Mouse (Mus musculus): ENCODE measurements at regions not wholly inside any gene's neighbourhood (a gene's known extent, or its start where the extent isn't known, plus 50 kb on each side); places are given as distances from the start of the nearest gene placed in this dataset.

DNA sequence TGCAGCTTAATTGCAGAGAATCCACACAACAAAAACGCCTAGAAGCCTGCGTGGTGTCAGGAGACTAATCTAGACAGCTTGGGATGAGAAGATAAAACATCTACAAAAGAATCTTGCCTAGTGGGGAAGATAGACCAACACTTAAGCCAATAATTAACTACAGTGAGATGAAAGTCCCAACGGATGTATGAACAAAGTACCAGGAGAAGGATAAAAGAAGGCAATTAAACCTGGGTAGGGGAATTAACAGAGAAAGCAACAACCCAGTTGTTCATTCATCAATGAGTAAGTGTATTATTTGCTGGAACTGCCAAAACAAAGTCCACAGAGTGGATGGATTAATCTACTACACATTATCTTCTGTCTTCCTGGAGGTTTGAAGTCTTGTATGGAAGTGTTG lies 99.8 kb downstream of the Olfm4 start:
- DNase-seq (ENCODE audit: extremely low read depth, low read depth), result no peak

GRCm38 (mm10) chr14:80097238-80097637 lies 113.4 kb downstream of the Olfm4 start:
- DNase-seq (ENCODE audit: extremely low read depth, low read depth), result no peak

DNA sequence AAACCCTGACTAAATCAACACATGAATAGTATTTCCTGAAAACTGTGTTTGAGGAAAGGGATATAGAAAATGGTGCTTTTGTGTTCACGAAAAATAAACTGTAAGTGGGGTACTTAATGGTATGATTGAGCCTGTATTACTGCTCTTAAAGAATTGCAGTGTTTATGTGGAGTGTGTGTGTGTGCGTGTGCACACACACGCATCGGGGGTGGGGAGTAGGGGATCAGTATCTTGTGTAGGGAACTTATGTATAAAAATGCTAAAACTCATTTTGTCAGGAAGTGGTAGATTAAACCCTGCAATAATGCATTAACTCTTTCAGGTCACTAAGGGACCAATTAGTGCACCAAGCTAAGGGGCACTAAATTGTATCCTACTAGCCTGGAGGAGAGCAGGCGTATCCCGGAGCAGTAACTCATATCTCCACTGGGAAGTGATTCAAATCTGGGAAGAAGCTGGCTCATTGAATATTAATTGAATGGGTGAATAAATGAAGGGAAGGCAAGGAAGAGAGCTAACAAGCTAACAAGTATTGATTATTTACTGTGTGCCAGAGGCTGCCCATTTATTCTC lies 129.3 kb downstream of the Olfm4 start:
- no peak for DNase-seq (ENCODE audit: extremely low read depth, low read depth)

- DNase-seq (ENCODE audit: extremely low read depth, low read depth), result no peak
These were observed 130.4 kb downstream of the Olfm4 start for GRCm38 (mm10) chr14:80114326-80114725.

- no peak for DNase-seq (ENCODE audit: extremely low read depth, low read depth)
These were observed 141.3 kb downstream of the Olfm4 start for GRCm38 (mm10) chr14:80125156-80125555.

DNA sequence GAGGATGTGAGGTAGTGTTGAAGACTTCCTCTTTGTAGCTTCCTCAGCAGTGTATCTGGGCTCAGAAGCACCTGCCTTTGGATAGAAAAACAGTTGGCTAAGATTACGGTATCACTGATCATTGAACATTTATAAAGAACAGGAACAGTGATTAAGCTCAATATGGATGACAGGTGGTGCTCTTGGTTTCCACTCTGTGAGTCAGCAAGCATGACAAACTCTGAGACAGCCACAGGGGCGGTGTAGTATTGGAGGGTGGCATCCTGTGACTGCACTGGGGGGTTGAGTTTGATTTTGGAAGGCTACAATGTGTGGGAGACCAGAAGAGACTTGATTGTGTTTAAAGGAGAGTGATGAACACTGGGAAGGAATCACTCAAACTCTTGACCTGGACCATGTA lies 144.3 kb downstream of the Olfm4 start:
- DNase-seq (ENCODE audit: extremely low read depth, low read depth), result no peak

- DNase-seq (ENCODE audit: extremely low read depth, low read depth), result no peak
These were observed 153.7 kb downstream of the Olfm4 start for GRCm38 (mm10) chr14:80137541-80137940.

- DNase-seq (ENCODE audit: extremely low read depth, low read depth), result no peak
These were observed 155.3 kb downstream of the Olfm4 start for GRCm38 (mm10) chr14:80138991-80139791.

GRCm38 (mm10) chr14:80157002-80157401 lies 173.1 kb downstream of the Olfm4 start:
- peak; percentile 10 for DNase-seq (ENCODE audit: extremely low read depth, low read depth)

DNA sequence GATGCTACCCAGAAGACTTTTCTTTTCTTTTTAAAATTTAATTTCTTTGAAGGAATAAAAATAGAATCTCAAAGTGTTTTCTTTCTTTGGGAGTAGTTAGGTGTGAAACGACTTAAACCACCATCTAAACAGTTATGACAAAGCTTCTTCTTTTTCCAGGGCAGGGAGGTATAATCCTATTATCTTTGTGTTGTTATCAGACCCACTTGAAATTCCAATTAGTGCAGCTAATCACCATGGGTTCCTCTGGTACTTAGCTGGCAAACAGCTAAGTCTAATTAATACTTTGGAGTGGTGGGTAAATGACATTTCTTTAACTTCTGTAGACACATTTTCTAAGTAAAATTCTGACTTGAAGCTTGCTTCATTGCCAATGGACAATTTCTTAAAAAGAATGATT lies 185.3 kb downstream of the Olfm4 start:
- no peak for DNase-seq (ENCODE audit: extremely low read depth, low read depth)

DNA sequence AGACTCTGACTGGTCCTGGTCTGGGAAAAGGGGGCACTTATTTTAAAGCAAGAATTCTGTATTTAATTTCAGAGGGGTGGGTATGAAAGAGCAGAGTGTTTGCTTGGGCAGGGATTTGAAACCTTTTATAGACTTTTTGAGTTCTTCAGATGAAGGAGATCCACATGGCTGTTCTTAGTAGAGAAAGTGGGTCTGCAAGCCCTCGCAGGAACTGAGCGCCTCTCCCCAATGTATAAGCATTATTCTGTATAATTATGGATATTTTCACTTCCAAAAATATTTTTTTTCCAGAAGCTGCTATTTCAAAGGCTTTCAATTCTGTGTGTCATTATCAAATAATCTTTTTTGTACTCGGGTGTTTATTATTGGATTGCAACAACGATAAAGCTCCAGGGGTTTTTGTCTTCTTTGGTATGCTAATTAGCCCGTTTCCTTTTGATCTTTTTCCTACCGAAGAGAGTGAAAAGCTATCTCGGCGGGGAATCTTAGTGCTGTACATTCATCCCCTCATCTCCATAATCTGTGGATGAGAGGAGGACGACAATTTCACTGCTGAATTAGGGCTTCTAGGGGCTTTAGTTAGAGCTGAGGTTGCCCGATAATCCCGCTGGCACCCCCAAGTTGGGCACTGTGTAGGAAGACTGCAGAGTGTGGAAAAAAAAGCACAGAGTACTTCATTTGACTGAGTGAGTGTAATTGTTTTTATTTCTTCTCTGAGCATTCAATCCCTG lies 186.7 kb downstream of the Olfm4 start:
- no peak for DNase-seq (ENCODE audit: extremely low read depth, low read depth)

DNA sequence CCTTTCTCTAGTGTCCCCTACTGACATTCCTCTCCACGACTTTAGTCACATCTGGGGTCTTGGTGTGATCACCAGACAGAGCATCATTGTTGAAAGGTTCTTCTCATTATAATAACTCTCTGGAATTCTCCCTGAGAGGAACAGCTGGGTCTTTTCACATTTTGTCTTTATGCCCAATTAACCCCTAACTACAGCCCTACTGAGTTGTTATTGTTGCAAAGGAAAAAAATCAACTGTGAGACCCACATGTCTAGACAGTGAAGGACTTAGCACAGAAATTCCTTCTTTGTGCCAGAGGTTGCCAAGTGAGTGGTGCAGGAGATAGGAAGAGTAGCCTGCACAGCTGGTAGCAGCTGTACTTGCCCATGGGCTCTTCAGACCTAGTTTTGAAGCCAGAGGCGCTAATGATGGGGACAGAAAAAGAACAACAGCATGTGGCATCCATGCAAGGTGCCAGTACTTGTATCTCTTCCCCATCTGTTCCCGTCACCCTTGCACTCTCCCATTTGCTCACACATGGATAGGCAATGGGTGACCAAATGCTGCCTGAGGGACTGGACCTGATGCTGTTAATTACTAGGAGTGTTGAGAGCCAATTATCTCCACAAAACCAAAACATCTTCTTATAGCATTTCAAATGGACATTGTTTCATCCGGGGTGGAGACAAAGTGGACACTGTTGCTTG lies 189.1 kb downstream of the Olfm4 start:
- no peak for DNase-seq (ENCODE audit: extremely low read depth, low read depth)

DNA sequence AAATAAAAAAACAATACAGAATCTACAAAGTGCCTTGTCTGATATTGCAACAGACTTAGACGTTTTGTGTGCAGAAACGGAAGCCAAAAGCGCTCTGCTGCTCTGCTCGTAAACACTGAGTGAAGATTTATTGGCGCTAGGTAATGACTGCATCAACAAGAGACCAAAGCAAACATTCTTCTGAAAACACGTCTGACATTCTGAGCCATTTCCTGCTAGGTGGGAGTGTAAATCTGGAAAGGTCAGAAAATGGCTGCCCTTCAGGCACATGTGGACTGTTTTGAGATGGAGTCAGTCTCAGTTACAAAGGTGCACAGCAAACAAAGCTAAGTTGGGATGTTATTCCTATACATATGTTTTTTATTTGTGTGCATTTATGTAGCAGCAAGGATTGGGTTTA lies 192.6 kb downstream of the Olfm4 start:
- no peak for DNase-seq (ENCODE audit: extremely low read depth, low read depth)

DNA sequence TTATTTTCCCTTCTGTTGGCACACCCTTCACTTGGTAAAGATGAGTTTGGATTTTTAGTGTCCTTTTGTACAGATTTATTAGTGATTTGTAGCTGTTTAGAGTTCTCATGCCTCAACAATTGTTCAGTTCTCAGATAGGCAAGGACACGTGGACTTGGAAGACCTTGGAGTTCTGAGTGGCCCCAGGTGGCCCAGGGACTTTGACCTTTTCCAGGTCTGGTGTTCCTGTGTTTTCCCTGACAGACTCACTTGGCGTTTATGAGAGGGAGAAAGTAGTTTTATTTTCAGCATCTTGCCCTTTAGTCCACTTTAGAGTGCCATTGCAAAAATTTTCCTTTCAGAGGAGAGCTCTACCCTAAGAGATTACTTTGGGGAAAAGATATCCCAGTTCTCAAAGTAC lies 211.2 kb downstream of the Olfm4 start:
- no peak for DNase-seq (ENCODE audit: extremely low read depth, low read depth)

DNA sequence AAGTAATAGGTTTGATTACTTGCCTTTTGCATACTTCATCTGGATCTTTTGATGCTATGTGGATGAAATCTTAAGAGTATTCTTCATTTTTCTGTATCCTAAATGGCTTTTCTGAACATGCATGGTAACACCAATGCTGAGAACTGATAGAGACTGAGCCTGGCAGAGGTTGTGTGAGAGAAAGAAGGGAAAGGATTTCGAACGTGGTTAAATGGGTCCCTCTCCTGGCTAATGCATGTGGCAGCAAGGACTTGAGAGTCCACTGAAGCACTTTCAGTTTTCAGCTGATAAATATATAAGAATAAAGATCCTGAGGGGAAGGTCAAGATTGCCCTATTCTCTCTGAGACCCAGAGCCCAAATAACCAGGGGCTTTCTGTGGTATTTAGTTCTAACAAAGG lies 229.0 kb downstream of the Olfm4 start:
- DNase-seq (ENCODE audit: extremely low read depth, low read depth), result no peak

GRCm38 (mm10) chr14:80213666-80214065 lies 229.8 kb downstream of the Olfm4 start:
- DNase-seq (ENCODE audit: extremely low read depth, low read depth), result no peak

- DNase-seq (ENCODE audit: extremely low read depth, low read depth), result peak; percentile 23
These were observed 232.2 kb downstream of the Olfm4 start for GRCm38 (mm10) chr14:80215960-80216552.

DNA sequence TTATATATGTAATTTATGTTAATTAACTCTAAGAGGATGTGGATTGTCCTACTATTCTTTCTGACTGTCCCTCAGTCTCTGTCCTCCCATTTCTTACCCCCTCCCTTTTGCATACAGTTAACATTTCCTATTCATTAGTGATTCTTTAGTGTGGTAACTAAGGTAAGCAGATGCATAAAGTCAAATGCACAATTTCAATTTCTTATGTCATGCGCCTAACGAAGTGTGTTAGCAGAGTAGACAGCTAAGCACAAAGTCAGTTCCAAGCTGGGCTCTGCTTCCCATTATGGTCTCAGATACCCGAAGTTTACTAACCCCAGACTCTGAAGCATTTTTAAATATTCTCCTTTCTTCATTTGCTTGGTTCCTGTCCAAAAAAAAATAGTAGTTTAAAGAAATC lies 248.2 kb downstream of the Olfm4 start:
- no peak for DNase-seq (ENCODE audit: extremely low read depth, low read depth)

GRCm38 (mm10) chr14:80232976-80233375 lies 249.1 kb downstream of the Olfm4 start:
- no peak for DNase-seq (ENCODE audit: extremely low read depth, low read depth)

GRCm38 (mm10) chr14:80237136-80237535 lies 253.3 kb downstream of the Olfm4 start:
- DNase-seq (ENCODE audit: extremely low read depth, low read depth), result no peak

DNA sequence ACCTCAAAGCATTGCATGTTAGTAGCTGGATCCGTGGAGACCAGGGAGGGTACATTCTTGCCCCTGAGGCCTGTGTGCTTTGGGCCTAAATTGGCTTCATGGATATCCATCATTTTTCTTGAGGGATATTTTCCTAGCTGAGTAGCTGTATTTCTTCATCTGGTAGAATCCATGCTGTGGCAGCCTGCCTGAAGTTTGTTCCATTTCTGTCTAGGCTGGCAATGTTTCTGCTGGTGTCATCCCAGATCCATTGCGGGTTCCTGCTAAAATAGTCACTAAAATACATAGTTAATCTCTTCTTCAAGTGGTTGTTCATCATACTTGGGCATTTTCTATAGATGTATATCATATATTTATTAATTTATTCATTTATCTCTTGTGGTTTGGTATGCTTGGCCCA lies 253.7 kb downstream of the Olfm4 start:
- DNase-seq (ENCODE audit: extremely low read depth, low read depth), result no peak

Data from MEL-GATA-1-ER (cell line).